Mouse (Mus musculus): ENCODE data around the gene Tmem217. TPM values are rescaled to one million over a fixed set of nuclear protein-coding genes. Genes with fewer than 3 reads are reported as not detected.

Gene Tmem217
- polyA plus RNA-seq, 1 experiment from 2014 or later: 0.36 TPM

GRCm38 (mm10) chr17:29585446-29585845 is 33.3 kb upstream of the Tmem217 start:
- Histone ChIP-seq H3K4me2 (ENCODE audit: low read depth, low read length) (no peak overlapping the region), H3K4me1 (ENCODE audit: control insufficient read depth, insufficient read depth, low read length) (no peaks in the 10 kb centered on the region), H3K27ac (replicated peaks; ENCODE audit: low read depth, low read length) (no peak overlapping the region), H3K9me3 (replicated peaks; ENCODE audit: control insufficient read depth, low read length) (no peaks in the 10 kb centered on the region), H3K4me3 (ENCODE audit: low read depth, low read length) (no peak overlapping the region), H3K9ac (replicated peaks; ENCODE audit: low read length) (no peak overlapping the region), H3K36me3 (replicated peaks; ENCODE audit: control insufficient read depth, insufficient read depth, low read depth, low read length) (no peaks in the 10 kb centered on the region), H3K27me3 (ENCODE audit: control insufficient read depth, insufficient read depth, low read length) (no peaks in the 10 kb centered on the region)
- ATAC-seq (replicated peaks; ENCODE audit: insufficient number of reproducible peaks, low FRiP score, low TSS enrichment, low read depth): no peak
- no peak for DNase-seq (ENCODE audit: low spot score)
- 84% methylated on average over 5 of the region's 6 CpGs for WGBS

- DNase-seq (ENCODE audit: low spot score): no peak
- H3K9ac ChIP-seq (replicated peaks; ENCODE audit: low read length): no peak overlapping the region
- no peaks in the 10 kb centered on the region for H3K9me3 ChIP-seq (replicated peaks; ENCODE audit: control insufficient read depth, low read length)
- H3K27me3 ChIP-seq (ENCODE audit: control insufficient read depth, insufficient read depth, low read length): no peaks in the 10 kb centered on the region
- H3K4me3 ChIP-seq (ENCODE audit: low read depth, low read length): no peak overlapping the region
- ATAC-seq (replicated peaks; ENCODE audit: insufficient number of reproducible peaks, low FRiP score, low TSS enrichment, low read depth): no peak
- no peak overlapping the region for H3K27ac ChIP-seq (replicated peaks; ENCODE audit: low read depth, low read length)
- WGBS: 87% methylated on average over 3 of the region's 3 CpGs
- no peaks in the 10 kb centered on the region for H3K36me3 ChIP-seq (replicated peaks; ENCODE audit: control insufficient read depth, insufficient read depth, low read depth, low read length)
- H3K4me2 ChIP-seq (ENCODE audit: low read depth, low read length): no peak overlapping the region
- no peaks in the 10 kb centered on the region for H3K4me1 ChIP-seq (ENCODE audit: control insufficient read depth, insufficient read depth, low read length)
Observed at GRCm38 (mm10) chr17:29584737-29585136, 32.6 kb upstream of the Tmem217 start.

- H3K27ac ChIP-seq (replicated peaks; ENCODE audit: low read depth, low read length): no peak overlapping the region
- H3K9ac ChIP-seq (replicated peaks; ENCODE audit: low read length): no peak overlapping the region
- no peaks in the 10 kb centered on the region for H3K9me3 ChIP-seq (replicated peaks; ENCODE audit: control insufficient read depth, low read length)
- no peaks in the 10 kb centered on the region for H3K4me1 ChIP-seq (ENCODE audit: control insufficient read depth, insufficient read depth, low read length)
- ATAC-seq (replicated peaks; ENCODE audit: insufficient number of reproducible peaks, low FRiP score, low TSS enrichment, low read depth) (no peak), DNase-seq (ENCODE audit: low spot score) (no peak)
- H3K4me2 ChIP-seq (ENCODE audit: low read depth, low read length): no peak overlapping the region
- 78% methylated on average over 5 of the region's 5 CpGs for WGBS
- H3K36me3 ChIP-seq (replicated peaks; ENCODE audit: control insufficient read depth, insufficient read depth, low read depth, low read length): no peaks in the 10 kb centered on the region
- no peaks in the 10 kb centered on the region for H3K27me3 ChIP-seq (ENCODE audit: control insufficient read depth, insufficient read depth, low read length)
- H3K4me3 ChIP-seq (ENCODE audit: low read depth, low read length): no peak overlapping the region
Observed at GRCm38 (mm10) chr17:29584306-29584705, 32.1 kb upstream of the Tmem217 start.

- Histone ChIP-seq H3K4me2 (ENCODE audit: low read depth, low read length) (no peak overlapping the region), H3K27me3 (ENCODE audit: control insufficient read depth, insufficient read depth, low read length) (no peaks in the 10 kb centered on the region), H3K9ac (replicated peaks; ENCODE audit: low read length) (no peak overlapping the region), H3K9me3 (replicated peaks; ENCODE audit: control insufficient read depth, low read length) (no peaks in the 10 kb centered on the region), H3K4me1 (ENCODE audit: control insufficient read depth, insufficient read depth, low read length) (no peaks in the 10 kb centered on the region), H3K27ac (replicated peaks; ENCODE audit: low read depth, low read length) (no peak overlapping the region), H3K36me3 (replicated peaks; ENCODE audit: control insufficient read depth, insufficient read depth, low read depth, low read length) (no peaks in the 10 kb centered on the region), H3K4me3 (ENCODE audit: low read depth, low read length) (no peak overlapping the region)
- WGBS: 86% methylated on average over 5 of the region's 5 CpGs
- DNase-seq (ENCODE audit: low spot score): no peak
- ATAC-seq (replicated peaks; ENCODE audit: insufficient number of reproducible peaks, low FRiP score, low TSS enrichment, low read depth): no peak
Observed at GRCm38 (mm10) chr17:29583569-29583968, 31.4 kb upstream of the Tmem217 start.

- 83% methylated on average over 4 of the region's 4 CpGs for WGBS
Observed at GRCm38 (mm10) chr17:29579579-29580126, 27.5 kb upstream of the Tmem217 start.

GRCm38 (mm10) chr17:29569831-29570230 is 17.6 kb upstream of the Tmem217 start:
- ATAC-seq (replicated peaks; ENCODE audit: insufficient number of reproducible peaks, low FRiP score, low TSS enrichment, low read depth) (no peak), DNase-seq (ENCODE audit: low spot score) (no peak)
- no peak overlapping the region for H3K4me2 ChIP-seq (ENCODE audit: low read depth, low read length)
- H3K4me3 ChIP-seq (ENCODE audit: low read depth, low read length): no peak overlapping the region
- H3K9ac ChIP-seq (replicated peaks; ENCODE audit: low read length): no peak overlapping the region
- no peaks in the 10 kb centered on the region for H3K4me1 ChIP-seq (ENCODE audit: control insufficient read depth, insufficient read depth, low read length)
- 92% methylated on average over 6 of the region's 6 CpGs for WGBS
- no peaks in the 10 kb centered on the region for H3K27me3 ChIP-seq (ENCODE audit: control insufficient read depth, insufficient read depth, low read length)
- no peak overlapping the region for H3K27ac ChIP-seq (replicated peaks; ENCODE audit: low read depth, low read length)
- peaks cover 7% of the 10 kb centered on the region for H3K36me3 ChIP-seq (replicated peaks; ENCODE audit: control insufficient read depth, insufficient read depth, low read depth, low read length)
- no peaks in the 10 kb centered on the region for H3K9me3 ChIP-seq (replicated peaks; ENCODE audit: control insufficient read depth, low read length)

More at GRCm38 (mm10) chr17:29579579-29580126, 27.5 kb upstream of the Tmem217 start:
- no peak overlapping the region for H3K27ac ChIP-seq (replicated peaks; ENCODE audit: low read depth, low read length)
- H3K4me3 ChIP-seq (ENCODE audit: low read depth, low read length): no peak overlapping the region
- DNase-seq (ENCODE audit: low spot score) (no peak), ATAC-seq (replicated peaks; ENCODE audit: insufficient number of reproducible peaks, low FRiP score, low TSS enrichment, low read depth) (no peak)
- H3K36me3 ChIP-seq (replicated peaks; ENCODE audit: control insufficient read depth, insufficient read depth, low read depth, low read length): no peaks in the 10 kb centered on the region; the same call in 1 of the 2 replicates
- no peaks in the 10 kb centered on the region for H3K4me1 ChIP-seq (ENCODE audit: control insufficient read depth, insufficient read depth, low read length)
- no peak overlapping the region for H3K9ac ChIP-seq (replicated peaks; ENCODE audit: low read length)
- H3K4me2 ChIP-seq (ENCODE audit: low read depth, low read length): no peak overlapping the region
- no peaks in the 10 kb centered on the region for H3K9me3 ChIP-seq (replicated peaks; ENCODE audit: control insufficient read depth, low read length)
- H3K27me3 ChIP-seq (ENCODE audit: control insufficient read depth, insufficient read depth, low read length): no peaks in the 10 kb centered on the region

GRCm38 (mm10) chr17:29568435-29568834 is 16.2 kb upstream of the Tmem217 start:
- Histone ChIP-seq H3K9ac (replicated peaks; ENCODE audit: low read length) (no peak overlapping the region), H3K4me2 (ENCODE audit: low read depth, low read length) (no peak overlapping the region), H3K36me3 (replicated peaks; ENCODE audit: control insufficient read depth, insufficient read depth, low read depth, low read length) (peaks cover 7% of the 10 kb centered on the region), H3K4me3 (ENCODE audit: low read depth, low read length) (no peak overlapping the region), H3K9me3 (replicated peaks; ENCODE audit: control insufficient read depth, low read length) (no peaks in the 10 kb centered on the region), H3K27ac (replicated peaks; ENCODE audit: low read depth, low read length) (no peak overlapping the region), H3K4me1 (ENCODE audit: control insufficient read depth, insufficient read depth, low read length) (no peaks in the 10 kb centered on the region), H3K27me3 (ENCODE audit: control insufficient read depth, insufficient read depth, low read length) (no peaks in the 10 kb centered on the region)
- WGBS: 88% methylated on average over 15 of the region's 15 CpGs
- ATAC-seq (replicated peaks; ENCODE audit: insufficient number of reproducible peaks, low FRiP score, low TSS enrichment, low read depth) (no peak), DNase-seq (ENCODE audit: low spot score) (no peak)

GRCm38 (mm10) chr17:29565521-29565920 is 13.3 kb upstream of the Tmem217 start:
- Histone ChIP-seq H3K27ac (replicated peaks; ENCODE audit: low read depth, low read length) (no peak overlapping the region), H3K27me3 (ENCODE audit: control insufficient read depth, insufficient read depth, low read length) (no peaks in the 10 kb centered on the region), H3K9me3 (replicated peaks; ENCODE audit: control insufficient read depth, low read length) (no peaks in the 10 kb centered on the region), H3K4me2 (ENCODE audit: low read depth, low read length) (no peak overlapping the region), H3K4me3 (ENCODE audit: low read depth, low read length) (no peak overlapping the region), H3K4me1 (ENCODE audit: control insufficient read depth, insufficient read depth, low read length) (no peaks in the 10 kb centered on the region), H3K36me3 (replicated peaks; ENCODE audit: control insufficient read depth, insufficient read depth, low read depth, low read length) (peaks cover under 1% of the 10 kb centered on the region), H3K9ac (replicated peaks; ENCODE audit: low read length) (no peak overlapping the region)
- 99% methylated on average over 5 of the region's 5 CpGs for WGBS
- DNase-seq (ENCODE audit: low spot score): no peak
- no peak for ATAC-seq (replicated peaks; ENCODE audit: insufficient number of reproducible peaks, low FRiP score, low TSS enrichment, low read depth)

Measured in embryonic facial prominence, embryonic 11.5 days (tissue).